Mouse (Mus musculus): Measurements from ENCODE around the gene Irf2bp2.
A peak's percentile ranks its signal among the peaks of the same experiment; 100 is the strongest.
"Not testable (repeated sequence)": the region's sequence is repeated elsewhere in the genome, so short reads cannot be mapped to it uniquely, and the experiment has no call there.

The Irf2bp2 gene

DNA sequence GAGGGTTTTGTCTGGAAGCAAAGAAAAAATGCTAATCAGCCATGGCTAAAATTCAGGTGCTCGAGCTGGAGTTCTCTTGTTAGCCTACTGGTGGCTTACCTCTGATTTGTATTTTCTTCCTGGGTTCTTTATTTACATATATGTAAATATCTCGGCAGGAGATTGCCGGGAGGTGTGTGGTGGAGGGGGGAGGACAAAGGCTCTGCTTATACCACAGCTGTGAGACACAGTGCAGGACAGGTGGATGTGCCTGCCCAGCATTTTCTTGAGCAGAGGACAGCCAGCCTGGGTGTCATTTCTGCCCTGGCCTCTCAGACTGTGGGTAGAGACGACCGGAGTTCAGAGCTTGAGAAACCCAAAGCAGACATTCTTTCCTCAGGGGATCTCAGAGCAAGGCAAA is 7.5 kb upstream of the Irf2bp2 start:
- DNase-seq = no peak

GRCm38 (mm10) chr8:126600816-126601243 is 7.0 kb upstream of the Irf2bp2 start:
- DNase-seq = peak in 1 of 2 experiments; percentile 44

DNA sequence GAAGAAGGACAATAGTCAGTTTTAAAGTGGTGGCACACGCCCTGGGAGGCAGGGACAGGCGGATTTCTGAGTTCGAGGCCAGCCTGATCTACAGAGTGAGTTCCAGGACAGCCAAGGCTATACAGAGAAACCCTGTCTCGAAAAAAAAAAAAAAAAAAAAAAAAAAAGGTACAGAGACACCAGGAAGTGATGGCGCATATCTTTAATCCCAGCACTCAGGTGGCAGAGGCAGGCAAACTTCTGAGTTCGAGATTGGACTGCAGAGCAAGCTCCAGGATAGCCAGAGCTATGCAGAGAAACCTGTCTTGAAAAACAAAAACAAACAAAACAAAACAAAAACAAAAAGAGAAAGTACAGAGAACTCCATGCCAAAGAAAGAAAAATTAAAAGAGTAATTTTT is 6.6 kb upstream of the Irf2bp2 start:
- not testable (repeated sequence) for DNase-seq

DNA sequence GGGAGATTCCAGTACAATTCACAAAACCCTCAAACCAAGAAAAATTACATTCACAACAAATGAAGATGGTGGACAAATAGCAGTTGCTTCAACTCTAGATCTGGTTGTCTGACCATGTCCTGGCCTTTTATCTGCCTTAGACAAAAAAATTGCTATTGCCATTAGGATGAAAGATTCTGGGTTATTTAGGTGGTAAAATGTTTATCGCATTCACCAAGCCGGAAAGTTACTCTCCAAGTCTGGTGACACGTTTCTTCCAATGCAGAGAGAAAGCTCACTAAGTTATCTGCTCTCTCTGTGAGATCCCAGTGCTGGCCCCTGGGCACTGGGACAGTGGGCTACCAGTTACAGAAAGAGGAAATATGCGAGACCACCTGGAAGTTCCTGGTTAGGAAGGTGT is 5.5 kb upstream of the Irf2bp2 start:
- DNase-seq = no peak

DNA sequence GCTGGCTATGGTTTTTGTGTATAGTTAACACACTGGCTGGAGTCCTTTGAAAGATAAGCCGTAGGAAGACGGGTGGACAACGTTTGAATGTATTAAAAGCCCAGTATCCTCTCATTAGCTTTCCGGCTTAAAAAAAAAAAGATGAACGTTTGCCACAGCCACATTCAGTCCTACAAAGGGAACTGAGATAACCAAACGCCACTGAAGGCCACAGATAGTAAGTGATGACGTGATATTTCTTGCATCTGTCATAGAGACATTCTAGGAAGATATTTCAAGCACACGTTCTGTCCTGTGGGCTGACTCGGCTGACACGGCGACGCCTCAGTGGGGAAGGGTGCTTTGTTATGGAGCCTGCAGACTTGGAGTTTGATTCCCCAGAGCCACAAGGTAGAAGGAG is 4.4 kb upstream of the Irf2bp2 start:
- no peak for DNase-seq

DNA sequence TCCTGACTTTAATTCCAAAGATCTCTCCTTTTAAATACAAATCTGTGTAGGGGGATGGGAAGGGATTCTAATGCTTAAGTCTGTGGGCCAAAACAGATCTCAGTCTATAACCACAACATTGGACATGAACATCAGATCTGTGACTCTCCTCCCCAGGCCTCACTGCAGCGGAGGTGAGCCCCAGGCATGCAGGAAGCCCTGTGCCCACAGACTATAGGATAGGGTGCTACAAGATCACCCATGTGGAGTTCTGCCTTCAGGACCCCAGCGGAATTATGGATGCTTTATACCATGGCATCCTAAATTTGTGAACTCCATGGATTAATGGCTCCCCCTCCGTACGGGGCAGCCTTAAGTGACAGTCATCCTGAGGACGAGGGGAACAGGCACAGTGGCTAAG is 2.9 kb upstream of the Irf2bp2 start:
- DNase-seq = no peak

GRCm38 (mm10) chr8:126596097-126596634 is 2.4 kb upstream of the Irf2bp2 start:
- DNase-seq = peak; percentile 93 to 95

DNA sequence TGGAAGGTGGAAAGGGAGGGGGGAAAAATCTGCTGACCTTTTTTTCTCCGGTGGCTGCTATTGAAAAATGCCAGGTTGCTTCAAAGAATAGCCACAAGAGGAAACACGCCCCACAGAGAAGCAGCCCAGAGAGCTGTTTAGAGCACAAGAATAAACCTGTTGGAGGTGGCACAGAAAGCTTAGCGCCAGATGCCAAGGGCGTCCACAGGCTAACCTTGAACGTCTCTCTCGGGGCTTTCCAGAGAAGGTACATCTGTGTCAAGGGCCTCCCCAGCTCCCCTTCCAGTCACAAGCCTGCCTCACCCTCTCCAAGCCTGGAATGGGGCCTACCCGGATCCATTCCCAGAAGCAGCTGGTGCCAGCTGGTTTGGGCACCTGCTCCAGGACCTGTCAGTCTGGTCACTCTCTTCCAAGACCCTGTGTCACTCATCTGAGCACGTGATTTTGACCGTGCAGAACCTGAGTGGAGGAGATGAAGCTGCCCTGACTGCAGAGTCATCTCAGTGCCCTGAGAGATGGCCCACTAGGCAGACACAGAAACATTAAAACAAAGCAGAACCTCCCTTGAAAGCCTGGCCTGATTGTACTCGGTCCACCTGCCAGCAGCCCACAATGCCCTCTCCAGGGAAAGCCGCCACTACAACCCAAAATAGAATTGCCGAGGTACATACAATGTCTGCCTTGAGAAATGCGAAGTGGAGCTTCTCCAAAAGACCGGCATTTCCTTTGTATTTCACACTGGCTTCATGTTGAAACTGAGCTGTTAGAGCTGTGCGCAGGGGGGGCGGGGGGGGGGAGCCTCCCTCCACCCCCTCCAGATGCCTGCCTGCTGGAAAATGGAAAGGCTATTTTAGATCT is 1.6 kb upstream of the Irf2bp2 start:
- DNase-seq = peak; percentile 88 to 91

GRCm38 (mm10) chr8:126594481-126595000 is 755 bp upstream of the Irf2bp2 start:
- peak; percentile 99 to 100 for DNase-seq

GRCm38 (mm10) chr8:126592771-126593571 is 815 bp downstream of the Irf2bp2 start:
- no peak for DNase-seq

DNA sequence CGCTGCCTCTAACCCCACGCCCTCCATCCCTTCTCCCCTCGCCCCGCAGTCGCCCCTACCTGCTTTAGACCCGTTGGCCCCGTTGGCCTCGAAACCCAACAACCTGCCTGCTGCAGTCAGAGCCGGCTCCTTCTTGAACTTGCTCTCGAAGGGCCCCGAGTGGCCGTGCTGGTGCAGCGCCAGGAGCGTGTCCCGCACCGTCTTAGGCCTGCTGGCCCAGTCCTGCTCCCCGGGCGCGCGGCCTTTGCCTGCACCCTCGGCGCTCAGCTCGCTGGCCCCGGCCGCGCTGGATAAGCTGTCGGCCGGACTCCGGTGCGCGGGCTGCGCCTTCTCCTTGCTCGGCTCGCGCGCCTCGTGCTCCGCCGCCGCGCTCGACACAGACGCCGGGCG is 1.4 kb downstream of the Irf2bp2 start:
- no peak for DNase-seq

- DNase-seq = peak; percentile 70 to 71
Measured at GRCm38 (mm10) chr8:126591821-126592268, 1.9 kb downstream of the Irf2bp2 start.

DNA sequence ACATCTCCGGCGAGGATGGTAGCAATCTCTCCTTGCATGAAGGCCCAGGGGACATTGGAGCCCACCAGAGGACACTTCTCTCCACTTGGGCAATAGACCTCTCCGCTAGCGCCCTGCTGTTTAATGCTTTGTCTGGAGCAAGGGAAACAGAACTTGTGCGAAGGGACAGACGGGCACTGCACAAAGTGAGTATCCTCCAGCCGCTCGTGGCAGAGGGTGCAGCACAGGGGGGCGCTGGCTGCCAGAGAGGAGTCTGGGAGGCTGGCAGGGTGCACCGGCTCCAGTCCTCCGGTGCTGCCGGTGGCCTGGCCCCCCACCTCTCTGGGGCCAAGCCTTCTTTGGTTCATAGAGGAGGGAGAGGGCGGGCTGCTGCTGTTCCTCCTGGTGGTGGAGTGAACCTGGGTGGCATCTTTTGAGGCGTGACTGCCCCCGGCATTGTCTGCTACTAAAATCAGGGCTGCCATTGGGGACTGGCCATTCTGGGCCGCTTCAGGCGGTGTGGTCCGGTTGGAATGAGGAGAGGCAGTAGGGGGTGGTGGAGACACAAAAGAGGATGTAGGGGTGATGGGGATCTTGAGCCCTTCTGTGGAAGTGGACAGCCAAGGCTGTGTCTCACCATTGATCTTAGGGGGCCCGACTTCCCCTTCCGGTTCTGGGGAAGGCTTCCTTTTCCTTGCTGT is 2.5 kb downstream of the Irf2bp2 start:
- DNase-seq = peak; percentile 61 to 65

- no peak for DNase-seq
Measured at GRCm38 (mm10) chr8:126590599-126590998, 3.2 kb downstream of the Irf2bp2 start.

DNA sequence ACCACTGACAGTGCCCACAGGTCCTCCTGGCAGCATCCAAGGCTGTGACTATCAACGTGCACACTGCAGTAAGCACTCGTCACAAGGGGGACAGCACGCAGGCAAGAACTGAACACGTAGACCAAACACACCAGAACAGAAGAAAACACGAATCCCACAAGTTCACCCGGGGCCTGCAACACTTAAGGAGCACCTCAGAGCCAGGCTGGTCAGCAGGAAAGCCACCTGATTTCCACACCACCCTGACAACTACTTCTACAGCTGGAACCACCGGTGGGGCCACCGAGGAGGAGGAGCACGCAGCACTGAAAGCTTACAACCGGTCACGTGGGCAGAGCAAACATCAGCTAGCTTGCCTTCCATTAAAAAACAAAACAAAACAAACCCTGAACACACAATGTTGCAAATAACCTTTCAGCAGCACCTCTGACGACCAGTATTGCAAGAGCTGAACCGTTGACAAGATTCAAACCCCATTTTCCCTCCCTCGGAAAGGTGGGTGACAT is 3.7 kb downstream of the Irf2bp2 start:
- peak; percentile 86 to 91 for DNase-seq

DNA sequence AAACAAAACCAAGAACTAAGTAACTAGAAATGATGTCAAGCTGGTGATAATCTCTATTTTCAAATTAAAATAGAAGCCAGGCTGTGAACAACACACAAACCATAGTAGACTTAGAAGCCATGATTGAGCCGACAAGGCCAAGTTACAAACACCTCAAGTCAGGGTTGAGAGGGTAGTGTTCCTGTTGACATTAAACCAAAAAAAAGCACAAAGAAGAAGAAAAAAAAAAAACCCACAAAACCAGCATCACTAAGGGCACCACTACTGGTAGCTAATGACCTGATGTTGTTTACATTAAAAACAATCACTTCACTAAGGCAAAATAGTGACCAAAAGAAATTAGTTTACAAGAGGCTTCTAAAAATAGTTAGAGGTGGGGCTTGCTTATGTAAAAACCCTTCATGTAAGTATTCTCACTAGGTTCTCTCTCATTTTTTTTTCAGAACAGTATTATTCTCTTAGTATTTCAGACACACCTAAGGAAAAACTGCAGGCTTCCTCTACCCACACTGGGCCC is 4.2 kb downstream of the Irf2bp2 start:
- DNase-seq = no peak

GRCm38 (mm10) chr8:126588636-126589506 is 4.9 kb downstream of the Irf2bp2 start:
- no peak for DNase-seq

DNA sequence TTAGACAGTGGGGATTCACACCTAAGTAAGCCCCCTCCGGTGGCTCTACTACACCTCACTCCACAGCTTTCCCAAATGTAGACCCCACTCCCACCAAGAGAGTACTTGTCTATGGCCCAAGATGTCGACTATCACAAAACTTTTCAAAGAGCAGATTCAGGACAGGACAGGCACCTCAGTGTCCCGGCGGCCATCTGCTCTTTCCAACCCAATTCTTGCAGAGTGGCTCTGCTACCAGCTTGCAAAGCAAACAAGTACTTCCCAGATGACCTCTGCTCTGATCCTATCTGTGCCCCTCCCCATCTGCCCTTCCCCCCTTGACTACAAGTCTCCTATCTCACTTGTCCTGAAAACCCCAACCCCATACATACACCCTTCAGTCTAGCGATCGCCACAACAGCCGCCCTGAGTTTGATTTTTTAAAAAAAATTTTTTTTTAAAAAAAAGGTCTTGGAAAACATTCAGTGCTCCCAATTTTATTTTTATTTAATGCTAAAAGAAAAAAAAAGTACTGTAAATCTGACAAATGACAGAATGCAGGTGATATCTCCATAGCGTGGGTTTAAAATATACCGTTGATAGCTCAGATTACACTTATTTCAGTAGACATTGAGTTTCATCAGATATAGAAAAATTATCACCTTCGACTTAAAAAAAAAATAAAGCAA is 5.8 kb downstream of the Irf2bp2 start:
- no peak for DNase-seq

GRCm38 (mm10) chr8:126586599-126587577 is 6.9 kb downstream of the Irf2bp2 start:
- no peak for DNase-seq
